Mouse (Mus musculus) megakaryocyte, embryonic 14.5 days (primary cell): Measurements from ENCODE around the gene Ptprf. TPM values are rescaled to one million over a fixed set of nuclear protein-coding genes. Genes with fewer than 3 reads are reported as not detected.

Experiments
- H3K27me3 ChIP-seq: replicated peaks from 2 replicates; pipeline ENCODE3; 2012; ENCODE audit warnings: inconsistent platforms
- H3K36me3 ChIP-seq: replicated peaks from 2 replicates; pipeline ENCODE3; 2012; ENCODE audit warnings: low read length, inconsistent platforms, mixed read lengths
- H3K4me1 ChIP-seq: 2 replicates; pipeline ENCODE4 v1.6.1; 2012; ENCODE audit warnings: inconsistent platforms
- H3K4me3 ChIP-seq: replicated peaks from 2 replicates; pipeline ENCODE3; 2012; ENCODE audit warnings: moderate library complexity, mild to moderate bottlenecking, inconsistent platforms
- H3K9me3 ChIP-seq: 2 replicates; pipeline ENCODE4 v1.6.1; 2012; ENCODE audit warnings: inconsistent platforms
- FLI1 ChIP-seq: IDR thresholded peaks from 2 replicates; pipeline ENCODE4 v1.6.1; 2012; ENCODE audit warnings: low read length, inconsistent platforms, mixed read lengths
- GATA1 ChIP-seq: IDR thresholded peaks from 3 replicates; pipeline ENCODE4 v1.6.1; 2012; ENCODE audit warnings: mixed read lengths, low read length, inconsistent platforms, borderline replicate concordance
- polyA plus RNA-seq: library from polyadenylated mRNA; stranded (reverse); fragments of >175 nt; gene quantifications from 2 replicates; pipeline ENCODE4 v1.2.3, GENCODE M21; 2012; ENCODE audit warnings: low replicate concordance; ENCODE audit not compliant: insufficient read depth

Ptprf gene
- polyA plus RNA-seq, 1 experiment = 0.41 TPM

DNA sequence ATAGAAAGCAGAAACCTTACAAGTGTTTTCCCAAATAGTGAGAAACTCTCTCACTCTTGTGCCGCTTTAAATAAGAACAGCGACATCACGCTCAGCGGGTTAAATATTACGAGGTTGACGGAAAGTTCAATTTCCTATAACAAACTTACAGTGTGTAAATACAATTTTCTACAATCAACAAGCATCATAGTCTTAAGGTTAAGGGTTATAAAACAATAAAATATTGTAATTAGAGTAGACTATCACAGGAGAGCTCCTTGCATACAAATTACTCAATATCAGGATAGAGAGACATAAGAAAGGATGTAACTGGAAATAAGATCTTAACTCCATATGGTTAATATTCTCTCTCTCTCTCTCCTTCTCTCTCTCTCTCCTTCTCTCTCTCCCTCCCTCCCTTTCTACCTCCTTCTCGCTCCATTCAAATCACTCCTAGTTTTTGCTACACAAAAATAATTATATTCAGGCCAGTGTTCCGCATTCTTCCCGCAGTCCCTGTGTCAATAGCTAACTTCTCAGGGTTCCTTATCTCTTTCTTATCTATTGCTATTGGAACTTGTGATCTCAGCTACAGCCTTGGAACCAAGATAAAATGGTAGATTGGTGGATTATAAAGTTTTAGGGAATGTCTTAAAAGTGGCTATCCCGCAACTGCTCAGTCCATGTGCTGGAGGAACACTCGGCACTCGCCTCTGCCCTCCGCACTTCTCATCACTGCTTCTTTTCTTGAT is 16.5 kb upstream of the Ptprf start:
- Histone ChIP-seq H3K4me3 (no peak overlapping the region), H3K9me3 (no peaks in the 10 kb centered on the region), H3K4me1 (no peaks in the 10 kb centered on the region), H3K27me3 (peaks cover 45% of the 10 kb centered on the region), H3K36me3 (no peaks in the 10 kb centered on the region)
- TF ChIP-seq FLI1 (no peak), GATA1 (no peak)

DNA sequence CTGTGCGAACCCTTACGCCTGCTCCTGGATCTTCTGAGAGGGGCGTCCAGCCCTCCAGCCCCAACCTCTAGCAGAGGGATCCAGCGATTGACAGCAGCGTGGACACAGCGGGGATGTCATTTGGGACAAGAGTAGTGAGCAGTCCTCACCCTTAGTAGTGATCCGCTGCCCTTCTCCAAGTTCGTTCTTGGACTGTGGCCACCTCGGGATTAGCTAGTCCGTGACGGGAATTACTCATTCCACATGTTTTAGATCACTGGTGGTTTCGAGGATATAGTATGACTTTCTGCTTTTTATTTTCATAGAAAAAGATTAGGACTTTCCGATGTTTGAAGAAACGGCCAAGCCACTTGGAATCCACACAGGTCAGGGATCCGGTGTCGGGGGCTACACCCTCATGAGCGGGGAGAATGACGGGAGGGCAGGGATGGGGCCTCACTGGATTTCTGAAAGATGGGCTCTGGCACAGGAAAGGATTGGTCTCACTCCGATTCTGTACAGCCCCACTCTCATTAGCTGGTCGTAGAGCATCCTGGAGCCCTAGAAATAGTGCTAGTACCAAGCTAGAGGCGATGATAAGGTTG is 15.0 kb upstream of the Ptprf start:
- no peaks in the 10 kb centered on the region for H3K4me1 ChIP-seq
- H3K9me3 ChIP-seq = no peaks in the 10 kb centered on the region
- peaks cover 45% of the 10 kb centered on the region for H3K27me3 ChIP-seq
- no peak for TF ChIP-seq GATA1
- no peak for TF ChIP-seq FLI1
- H3K4me3 ChIP-seq = no peak overlapping the region
- no peaks in the 10 kb centered on the region for H3K36me3 ChIP-seq

DNA sequence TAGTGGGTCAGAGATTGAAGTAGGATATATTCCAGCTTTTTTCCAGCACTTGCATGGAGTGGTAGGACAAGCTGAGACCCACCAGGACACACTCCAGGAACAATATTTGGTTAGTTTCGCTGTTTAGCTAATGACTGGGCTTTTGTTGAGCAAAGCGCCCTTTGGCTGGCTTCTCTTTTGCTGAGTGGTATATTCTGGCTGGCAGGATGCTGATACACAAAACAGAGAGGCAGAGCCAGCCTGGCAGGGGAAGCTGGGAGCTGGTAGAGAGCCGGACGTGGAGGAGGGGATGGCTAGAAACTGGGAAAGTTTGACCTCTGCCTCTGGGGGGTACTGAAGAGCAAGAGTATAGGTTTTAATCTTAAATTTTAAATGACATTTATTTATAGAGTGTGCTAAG is 13.8 kb upstream of the Ptprf start:
- TF ChIP-seq FLI1 (no peak), GATA1 (no peak)

DNA sequence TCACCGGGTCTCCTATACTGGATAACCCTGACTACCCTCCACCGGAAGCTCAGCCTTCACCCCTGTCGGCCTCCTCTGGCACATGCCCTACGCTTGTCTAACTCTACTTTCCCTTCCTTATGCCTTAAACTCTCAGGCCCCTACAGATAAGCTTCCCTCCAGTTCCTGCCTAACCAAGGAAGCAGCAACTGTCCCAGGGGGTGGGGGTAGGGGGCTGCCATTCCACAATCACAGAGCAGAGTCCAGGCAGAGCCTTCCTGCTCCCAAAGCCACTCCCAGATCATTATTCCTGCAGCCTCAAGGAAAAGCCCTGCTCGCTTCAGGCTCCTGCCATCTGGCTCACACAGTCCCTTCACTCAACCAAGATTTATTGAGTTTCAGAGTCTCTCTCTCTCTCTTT is 6.6 kb upstream of the Ptprf start:
- Histone ChIP-seq H3K4me3 (peak overlapping the region; percentile 33), H3K36me3 (no peaks in the 10 kb centered on the region), H3K27me3 (peaks cover 63% of the 10 kb centered on the region), H3K4me1 (peaks cover 30% of the 10 kb centered on the region), H3K9me3 (no peaks in the 10 kb centered on the region)
- TF ChIP-seq FLI1 (no peak), GATA1 (no peak)

More for the DNA sequence above, 13.8 kb upstream of the Ptprf start:
- Histone ChIP-seq H3K36me3 (no peaks in the 10 kb centered on the region), H3K27me3 (peaks cover 47% of the 10 kb centered on the region), H3K9me3 (no peaks in the 10 kb centered on the region), H3K4me3 (no peak overlapping the region), H3K4me1 (no peaks in the 10 kb centered on the region)

DNA sequence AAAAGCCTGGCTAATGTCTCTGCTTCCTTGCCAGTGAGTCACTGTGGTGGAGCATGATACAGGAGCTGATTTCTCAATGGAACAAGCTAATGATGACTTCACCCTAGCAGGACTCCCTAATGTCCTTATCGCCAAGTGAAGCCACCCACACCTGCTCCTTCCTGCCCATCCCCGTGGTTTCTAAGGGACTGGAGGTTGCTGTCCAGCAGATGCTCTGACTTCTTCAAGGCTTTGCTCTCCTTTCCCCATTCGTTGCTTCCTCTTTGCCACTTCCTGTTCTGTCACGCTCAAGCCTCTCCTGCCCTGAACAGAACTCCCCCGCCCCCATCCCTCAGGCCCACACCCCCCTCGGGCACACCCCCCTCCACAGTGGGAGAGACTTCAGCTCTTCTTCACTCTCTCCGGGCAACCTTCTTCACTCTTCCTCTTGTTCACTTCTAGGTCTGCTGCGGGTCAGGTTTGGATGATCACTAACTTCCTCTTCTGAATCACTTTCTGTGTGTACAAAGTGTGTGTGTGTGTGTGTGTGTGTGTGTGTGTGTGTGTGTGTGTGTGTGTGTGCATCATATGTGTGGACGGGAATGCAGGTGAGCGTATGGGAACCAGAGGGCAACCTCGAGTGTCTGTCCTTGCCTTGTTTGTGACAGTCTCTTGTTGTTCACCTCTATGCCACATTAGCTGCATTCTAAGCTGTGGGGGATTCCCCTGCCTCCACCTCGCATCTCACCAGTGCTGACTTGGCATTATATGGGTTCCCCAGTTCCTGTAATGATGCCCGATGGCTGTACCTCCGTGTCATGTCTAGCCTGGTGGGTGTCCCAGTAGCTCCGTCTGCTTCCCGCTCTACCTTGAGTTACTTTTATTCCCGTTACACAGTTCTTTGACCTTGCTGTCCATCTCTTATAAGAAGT is 4.7 kb upstream of the Ptprf start:
- peaks cover 73% of the 10 kb centered on the region for H3K27me3 ChIP-seq
- no peak for TF ChIP-seq FLI1
- no peak for TF ChIP-seq GATA1

DNA sequence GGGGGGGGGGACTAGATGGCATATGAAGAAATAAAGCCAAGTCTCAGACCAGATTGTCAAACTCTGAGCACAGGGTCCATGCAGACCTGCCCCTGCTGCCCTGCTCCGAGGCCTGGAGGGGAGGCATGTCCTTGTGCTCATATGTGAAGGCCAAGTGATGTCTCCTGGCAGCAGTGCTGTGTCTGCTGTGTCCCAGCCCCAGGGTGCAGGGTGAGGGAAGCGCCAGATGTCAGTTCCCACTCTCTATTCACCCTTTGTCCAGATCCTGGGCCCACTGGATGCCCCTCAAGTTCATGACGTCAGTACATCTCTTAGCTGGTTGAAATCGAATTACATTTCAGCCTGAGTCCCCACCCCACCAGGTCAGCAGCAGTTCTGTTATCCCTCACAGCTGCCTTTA is 3.6 kb upstream of the Ptprf start:
- Histone ChIP-seq H3K4me3 (no peak overlapping the region), H3K36me3 (no peaks in the 10 kb centered on the region), H3K9me3 (peaks cover 4% of the 10 kb centered on the region; the same call in 1 of the 2 replicates), H3K4me1 (peaks cover 41% of the 10 kb centered on the region), H3K27me3 (peaks cover 80% of the 10 kb centered on the region)
- TF ChIP-seq FLI1 (no peak), GATA1 (no peak)

More for the DNA sequence above, 4.7 kb upstream of the Ptprf start:
- Histone ChIP-seq H3K4me3 (peak overlapping the region; percentile 16), H3K36me3 (no peaks in the 10 kb centered on the region), H3K9me3 (peaks cover 4% of the 10 kb centered on the region; the same call in 1 of the 2 replicates), H3K4me1 (peaks cover 34% of the 10 kb centered on the region)

DNA sequence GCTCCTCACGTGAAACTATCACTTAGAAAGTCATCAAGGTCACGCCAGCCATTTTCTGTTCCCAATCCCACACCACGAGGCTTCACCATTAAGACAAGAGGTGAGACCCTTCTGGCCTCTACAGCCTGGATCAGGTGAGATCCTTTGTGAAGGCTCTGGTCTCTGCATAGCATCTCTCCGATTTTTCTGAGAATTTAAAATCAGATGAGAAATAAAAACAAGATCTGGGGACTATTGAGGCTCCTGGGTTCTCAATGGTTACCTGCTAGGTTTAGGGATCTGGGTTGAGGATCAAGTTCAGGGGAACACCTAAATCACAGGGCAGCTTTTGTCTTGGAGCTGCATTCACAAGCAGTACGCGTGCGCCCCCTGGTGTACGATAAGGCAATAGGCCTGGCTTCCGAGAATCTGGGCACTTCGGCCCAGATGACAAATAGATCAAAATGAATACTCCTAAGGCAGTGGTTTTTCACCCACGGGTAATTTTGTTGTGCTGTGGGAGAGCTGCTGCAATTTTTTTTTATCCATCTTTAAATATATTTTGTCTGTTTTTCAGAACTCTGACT is 1.6 kb upstream of the Ptprf start:
- no peaks in the 10 kb centered on the region for H3K36me3 ChIP-seq
- H3K9me3 ChIP-seq = peaks cover 4% of the 10 kb centered on the region; the same call in 1 of the 2 replicates
- H3K4me1 ChIP-seq = peaks cover 39% of the 10 kb centered on the region
- H3K4me3 ChIP-seq = no peak overlapping the region
- H3K27me3 ChIP-seq = peaks cover 93% of the 10 kb centered on the region
- TF ChIP-seq FLI1 (no peak), GATA1 (no peak)

DNA sequence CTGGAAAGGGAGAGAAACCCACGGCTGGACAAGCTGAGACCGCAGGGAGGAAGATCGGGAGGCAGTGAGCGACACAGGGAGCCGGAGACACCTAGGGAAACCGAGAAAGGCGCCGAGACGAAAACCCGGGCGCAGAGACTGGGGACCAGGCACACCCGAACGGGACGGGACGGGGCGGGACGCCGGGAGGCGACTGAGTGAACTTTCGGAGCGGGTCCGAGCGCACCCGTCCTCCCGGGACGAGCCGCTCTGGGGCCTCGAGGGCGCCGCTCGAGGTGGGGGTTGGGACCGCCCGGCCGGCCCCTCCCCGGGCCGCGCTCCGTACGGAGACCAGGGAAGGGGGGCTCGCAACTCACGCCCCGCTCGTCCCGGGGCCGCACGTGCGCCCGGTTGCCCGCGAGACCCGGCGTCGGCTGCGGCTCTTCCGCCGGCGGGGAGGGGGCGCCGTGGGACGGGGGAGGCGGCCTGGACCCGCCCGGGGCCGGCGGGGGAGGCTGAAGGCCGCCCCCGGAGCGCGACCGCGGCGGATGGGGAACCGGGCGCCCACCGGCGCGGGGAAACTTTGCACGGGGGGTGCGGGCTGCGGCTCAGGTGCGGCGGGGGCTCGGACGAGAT is 682 bp downstream of the Ptprf start:
- H3K36me3 ChIP-seq = no peaks in the 10 kb centered on the region
- peaks cover 4% of the 10 kb centered on the region; the same call in 1 of the 2 replicates for H3K9me3 ChIP-seq
- no peak for TF ChIP-seq FLI1
- TF ChIP-seq GATA1 = no peak
- H3K4me1 ChIP-seq = peaks cover 16% of the 10 kb centered on the region
- peak overlapping the region; percentile 84 for H3K4me3 ChIP-seq
- H3K27me3 ChIP-seq = peaks cover 93% of the 10 kb centered on the region

DNA sequence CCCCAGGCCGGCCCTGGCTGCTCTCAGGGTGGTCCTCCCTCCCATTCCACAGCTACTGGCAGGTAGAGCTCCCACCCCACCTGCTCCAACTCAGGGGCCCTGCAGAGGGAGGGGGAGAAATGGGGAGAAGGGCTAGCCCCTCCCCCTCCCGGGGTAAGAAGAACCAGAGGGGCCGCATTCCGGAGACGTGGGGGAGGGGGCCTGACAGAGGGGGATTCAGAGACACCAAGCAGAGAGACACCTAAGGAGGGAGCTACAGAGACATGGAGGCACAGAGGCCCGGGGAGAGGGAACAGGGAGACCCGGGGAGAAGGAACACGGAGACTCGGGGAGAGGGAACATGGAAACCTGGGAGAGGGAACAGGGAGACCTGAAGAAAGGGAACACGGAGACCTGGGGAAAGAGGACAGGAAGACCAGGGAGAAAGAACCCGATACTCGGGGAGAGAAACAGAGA is 1.2 kb downstream of the Ptprf start:
- H3K27me3 ChIP-seq = peaks cover 94% of the 10 kb centered on the region
- no peak for TF ChIP-seq GATA1
- no peak for TF ChIP-seq FLI1
- peaks cover 4% of the 10 kb centered on the region; the same call in 1 of the 2 replicates for H3K9me3 ChIP-seq
- H3K4me1 ChIP-seq = peaks cover 11% of the 10 kb centered on the region
- H3K4me3 ChIP-seq = no peak overlapping the region
- H3K36me3 ChIP-seq = no peaks in the 10 kb centered on the region
